Mouse (Mus musculus) G1E (cell line): ENCODE results near the gene Dmac2.

Source experiments
- GATA2 ChIP-seq: IDR thresholded peaks from 2 replicates; pipeline ENCODE4 v1.6.1; 2012; ENCODE audit warnings: low read depth, low read length, inconsistent platforms, borderline replicate concordance
- POLR2AphosphoS5 ChIP-seq: IDR thresholded peaks from 2 replicates; pipeline ENCODE4 v1.6.1; 2012; ENCODE audit warnings: low read depth, low read length, inconsistent platforms; ENCODE audit not compliant: insufficient replicate concordance

DNA sequence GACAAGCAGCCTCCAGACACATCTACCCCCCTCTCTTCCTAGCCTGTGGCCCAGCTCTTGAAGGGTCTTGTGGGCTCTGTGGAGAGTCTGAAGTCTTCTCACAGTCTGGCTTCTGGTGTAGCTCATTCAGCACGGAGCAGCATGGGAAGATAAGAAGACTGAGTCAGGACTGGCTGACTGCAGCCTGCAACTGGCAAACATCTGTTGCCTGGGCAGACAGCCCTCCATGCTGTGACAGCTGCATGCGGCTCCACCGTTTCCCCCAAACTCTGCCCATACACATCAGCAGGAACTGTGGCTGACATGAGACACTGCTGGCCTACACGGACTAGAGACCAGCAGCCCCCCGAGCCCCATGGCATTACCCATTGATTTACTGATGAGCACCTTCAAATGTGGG, 5.6 kb downstream of the Dmac2 start:
- TF ChIP-seq POLR2AphosphoS5 (no peak), GATA2 (no peak)
